Mouse (Mus musculus) midbrain, postnatal 0 days (tissue): ENCODE measurements around the gene Kif12. TPM values are rescaled to one million over a fixed set of nuclear protein-coding genes. Genes with fewer than 3 reads are reported as not detected.
A peak's percentile ranks its signal among the peaks of the same experiment; 100 is the strongest.

Experiments
- ATAC-seq: fragments of 200-750 bp; cut with Nextera tagmentation; 2 replicates; pipeline ENCODE4 v1.8.0; 2017; ENCODE audit warnings: moderate number of reproducible peaks, mild to moderate bottlenecking, moderate TSS enrichment, moderate library complexity; ENCODE audit not compliant: low FRiP score
- DNase-seq: peaks from one replicate; pipeline ENCODE4 v3.0.0-alpha.2; 2015; ENCODE audit warnings: low spot score
- H3K27ac ChIP-seq: fragments of 300-500 bp; sonication (generic); 2 replicates; pipeline ENCODE4 v1.5.1; 2014; ENCODE audit warnings: low read depth, mild to moderate bottlenecking, low read length, mixed read lengths
- H3K27me3 ChIP-seq: fragments of 300-500 bp; sonication (generic); 2 replicates; pipeline ENCODE4 v1.6.1; 2014; ENCODE audit warnings: low read length, control low read depth, mixed read lengths; ENCODE audit not compliant: insufficient read depth
- H3K36me3 ChIP-seq: fragments of 300-500 bp; sonication (generic); 2 replicates; pipeline ENCODE4 v1.6.1; 2014; ENCODE audit warnings: low read length, control low read depth, mixed read lengths; ENCODE audit not compliant: insufficient read depth
- H3K4me1 ChIP-seq: fragments of 300-500 bp; sonication (generic); 2 replicates; pipeline ENCODE4 v1.6.1; 2014; ENCODE audit warnings: mild to moderate bottlenecking, control low read depth, antibody characterized with exemption, low read length, mixed read lengths; ENCODE audit not compliant: insufficient read depth
- H3K4me2 ChIP-seq: fragments of 300-500 bp; sonication (generic); 2 replicates; pipeline ENCODE4 v1.6.1; 2014; ENCODE audit warnings: low read depth, mild to moderate bottlenecking, low read length, mixed read lengths; ENCODE audit not compliant: poor library complexity, severe bottlenecking
- H3K4me3 ChIP-seq: fragments of 300-500 bp; sonication (generic); 2 replicates; pipeline ENCODE4 v1.5.1; 2014; ENCODE audit warnings: low read depth, mild to moderate bottlenecking, low read length, moderate library complexity
- H3K9ac ChIP-seq: fragments of 300-500 bp; sonication (generic); replicated peaks from 2 replicates; pipeline ENCODE4 v1.6.1; 2014; ENCODE audit warnings: mild to moderate bottlenecking, low read length, moderate library complexity, mixed read lengths; ENCODE audit not compliant: poor library complexity, severe bottlenecking
- H3K9me3 ChIP-seq: fragments of 300-500 bp; sonication (generic); 2 replicates; pipeline ENCODE4 v1.6.1; 2016; ENCODE audit warnings: low read length, control low read depth
- CTCF ChIP-seq: IDR thresholded peaks from 2 replicates; pipeline ENCODE4 v1.5.1; 2016; ENCODE audit warnings: antibody characterized with exemption, mild to moderate bottlenecking
- WGBS: fragments of 180-500 bp; shearing (Covaris S2); extraction: QIAGEN DNeasy Blood & Tissue Kit; methylation state at CpG from one replicate; pipeline ENCODE4 v1.1.7; 2014; 5-methylcytosine and 5-hydroxymethylcytosine counted together
- polyA plus RNA-seq: library from polyadenylated mRNA; unstranded; fragments of >200 nt; fragmentation: Nextera tagmentation; extraction: Ambion mirVana; gene quantifications from 2 replicates; pipeline ENCODE4 v1.2.1, GENCODE M21; 2015
- total RNA-seq: library from RNA; depleted of rRNA; stranded (reverse); fragments of >200 nt; gene quantifications from 2 replicates; pipeline ENCODE4 v1.2.3, GENCODE M21; 2014

Kif12 gene
- total and polyA plus RNA-seq, 2 experiments from 2014 or later: 0.16 to 0.60 TPM

GRCm38 (mm10) chr4:63215993-63216531 lies 44.1 kb upstream of the Kif12 start:
- H3K36me3 ChIP-seq: no peaks in the 10 kb centered on the region
- DNase-seq (peak; percentile 55), ATAC-seq (peak; percentile 71; the same call in 1 of the 2 replicates)
- H3K4me3 ChIP-seq: peak overlapping the region; percentile 55
- H3K9me3 ChIP-seq: no peaks in the 10 kb centered on the region
- TF ChIP-seq CTCF: peak; percentile 67
- H3K4me2 ChIP-seq: peak overlapping the region; percentile 100
- H3K9ac ChIP-seq: 0 out of 2 replicates have a peak overlapping the region, but pooled peaks have one; percentile 44
- peaks cover 7% of the 10 kb centered on the region; the same call in 1 of the 2 replicates for H3K4me1 ChIP-seq
- peaks cover 51% of the 10 kb centered on the region for H3K27me3 ChIP-seq
- WGBS: 3% methylated on average over 24 of the region's 24 CpGs
- H3K27ac ChIP-seq: no peak overlapping the region

- under 1% methylated on average over 57 of the region's 71 CpGs for WGBS
- no peak overlapping the region for H3K27ac ChIP-seq
- peak; percentile 45; the same call in 1 of the 2 replicates for ATAC-seq
- H3K4me3 ChIP-seq: peak overlapping the region; percentile 55
- peak overlapping the region; percentile 44; the same call in 1 of the 2 replicates for H3K9ac ChIP-seq
- peak overlapping the region; percentile 100 for H3K4me2 ChIP-seq
- no peaks in the 10 kb centered on the region for H3K9me3 ChIP-seq
- H3K36me3 ChIP-seq: no peaks in the 10 kb centered on the region
- peaks cover 46% of the 10 kb centered on the region for H3K27me3 ChIP-seq
- peaks cover 7% of the 10 kb centered on the region; the same call in 1 of the 2 replicates for H3K4me1 ChIP-seq
- peak; percentile 59 for DNase-seq
- peak; percentile 93 for TF ChIP-seq CTCF
These were observed 43.5 kb upstream of the Kif12 start for GRCm38 (mm10) chr4:63215185-63215992.

DNA sequence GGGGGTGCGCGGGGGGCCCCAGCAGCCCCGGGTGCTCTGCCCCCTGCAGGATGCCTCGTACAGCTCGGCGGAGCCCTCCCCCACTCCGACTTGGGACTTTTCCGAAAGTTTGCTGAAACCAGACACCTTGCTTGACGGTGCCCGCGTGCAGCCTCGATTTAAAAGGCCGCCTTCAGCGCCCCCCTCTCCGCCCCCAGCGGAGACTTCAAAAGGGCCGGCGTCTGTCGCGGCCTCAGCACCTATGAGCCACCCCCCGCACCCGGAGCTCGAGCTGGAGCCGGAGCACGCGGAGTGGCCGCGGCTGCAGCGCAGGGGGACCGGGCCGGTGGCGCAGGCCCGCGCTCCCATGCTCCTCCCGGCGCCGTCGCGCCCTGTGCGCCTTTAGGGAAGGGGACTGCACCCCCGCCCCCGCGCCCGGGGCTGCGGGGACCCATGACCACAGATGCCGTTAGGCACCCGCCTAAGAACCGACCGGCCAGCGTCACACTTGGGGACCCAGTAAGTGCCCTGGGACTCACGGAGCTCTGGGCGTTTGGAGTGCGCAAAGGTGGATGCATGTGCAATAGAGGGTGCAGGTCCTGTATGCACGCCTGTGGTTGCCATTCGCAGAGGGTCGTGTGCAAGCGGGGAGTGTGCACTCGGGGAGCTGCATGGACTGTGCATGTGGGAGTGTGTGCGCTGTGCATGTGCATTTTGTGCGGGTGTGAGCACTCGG lies 42.1 kb upstream of the Kif12 start, which contains the start of gene Col27a1:
Col27a1 (plus strand) TSS at position 98 of the 715 bp plus-strand sequence.
- H3K4me3 ChIP-seq: peak within 1 kb of the TSS; percentile 55
- no peak for DNase-seq
- no peak within 1 kb of the TSS for H3K27ac ChIP-seq
- peak within 1 kb of the TSS; percentile 100 for H3K4me2 ChIP-seq
- H3K9me3 ChIP-seq: no peaks in the 10 kb centered on the region
- under 1% methylated on average over 58 of the region's 61 CpGs for WGBS
- no peak for TF ChIP-seq CTCF
- H3K4me1 ChIP-seq: peaks cover 7% of the 10 kb centered on the region; the same call in 1 of the 2 replicates
- peaks cover 46% of the 10 kb centered on the region for H3K27me3 ChIP-seq
- no peaks in the 10 kb centered on the region for H3K36me3 ChIP-seq
- 0 out of 2 replicates have a peak within 1 kb of the TSS, but pooled peaks have one; percentile 9 for H3K9ac ChIP-seq
- peak; percentile 29 for ATAC-seq

DNA sequence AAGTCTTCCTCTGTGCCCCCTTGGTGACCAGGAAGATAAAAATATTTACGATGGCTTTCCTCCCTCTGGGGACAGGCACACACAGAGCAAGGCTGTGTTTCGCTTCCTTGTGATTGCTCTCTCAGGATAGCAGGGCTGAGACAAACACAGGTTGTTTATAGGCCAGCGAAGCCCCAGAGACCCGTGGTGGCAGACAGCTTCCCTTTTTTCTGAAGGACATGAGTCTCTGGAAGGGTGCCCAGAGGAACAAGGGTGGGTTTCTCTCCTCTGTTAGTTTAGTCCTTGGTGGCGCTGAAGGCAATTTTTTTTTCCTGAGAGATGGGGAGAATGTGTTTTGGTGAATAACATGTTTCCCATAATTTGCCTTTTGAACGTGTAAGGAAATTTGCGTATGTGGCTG lies 33.7 kb upstream of the Kif12 start:
- WGBS: 65% methylated on average over 7 of the region's 7 CpGs
- no peak for ATAC-seq

DNA sequence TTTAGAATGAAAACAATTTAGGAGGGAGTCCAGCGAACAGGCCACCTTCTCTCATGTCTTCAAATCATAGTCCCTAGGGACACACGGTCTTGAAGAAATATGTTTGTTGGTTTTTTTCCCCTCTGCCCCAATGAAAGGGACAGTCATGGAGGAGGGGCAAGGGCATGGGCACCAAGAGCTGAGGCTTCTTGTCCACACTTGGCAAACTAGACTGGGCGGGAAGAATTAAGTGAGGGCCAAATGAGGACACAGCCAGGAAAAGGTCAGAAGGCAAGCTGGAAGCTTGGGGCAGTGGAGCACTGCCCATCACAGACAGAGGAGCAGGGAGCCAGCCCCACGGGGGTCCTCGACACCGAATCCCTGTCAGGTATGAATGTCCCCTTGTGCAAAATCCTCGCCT lies 31.9 kb upstream of the Kif12 start:
- H3K4me1 ChIP-seq: no peaks in the 10 kb centered on the region
- H3K9me3 ChIP-seq: no peaks in the 10 kb centered on the region
- TF ChIP-seq CTCF: no peak
- DNase-seq (no peak), ATAC-seq (no peak)
- no peak overlapping the region for H3K4me2 ChIP-seq
- H3K36me3 ChIP-seq: no peaks in the 10 kb centered on the region
- WGBS: 85% methylated on average over 7 of the region's 7 CpGs
- H3K4me3 ChIP-seq: no peak overlapping the region
- no peaks in the 10 kb centered on the region for H3K27me3 ChIP-seq
- no peak overlapping the region for H3K27ac ChIP-seq
- no peak overlapping the region for H3K9ac ChIP-seq

More for the DNA sequence above, 33.7 kb upstream of the Kif12 start:
- peak; percentile 75 for DNase-seq
- H3K9ac ChIP-seq: no peak overlapping the region
- no peaks in the 10 kb centered on the region for H3K4me1 ChIP-seq
- H3K27me3 ChIP-seq: no peaks in the 10 kb centered on the region
- TF ChIP-seq CTCF: no peak
- H3K36me3 ChIP-seq: no peaks in the 10 kb centered on the region
- H3K4me2 ChIP-seq: no peak overlapping the region
- H3K27ac ChIP-seq: no peak overlapping the region
- H3K4me3 ChIP-seq: no peak overlapping the region
- no peaks in the 10 kb centered on the region for H3K9me3 ChIP-seq
